Mouse (Mus musculus) midbrain, postnatal 0 days (tissue): Measurements from ENCODE around the gene Trip10. TPM values are rescaled to one million over a fixed set of nuclear protein-coding genes. Genes with fewer than 3 reads are reported as not detected.

Experiments used
- ATAC-seq: fragments of 200-750 bp; cut with Nextera tagmentation; 2 replicates; pipeline ENCODE4 v1.8.0; 2017; ENCODE audit warnings: moderate number of reproducible peaks, mild to moderate bottlenecking, moderate TSS enrichment, moderate library complexity; ENCODE audit not compliant: low FRiP score
- DNase-seq: peaks from one replicate; pipeline ENCODE4 v3.0.0-alpha.2; 2015; ENCODE audit warnings: low spot score
- H3K27ac ChIP-seq: fragments of 300-500 bp; sonication (generic); 2 replicates; pipeline ENCODE4 v1.5.1; 2014; ENCODE audit warnings: low read depth, mild to moderate bottlenecking, low read length, mixed read lengths
- H3K27me3 ChIP-seq: fragments of 300-500 bp; sonication (generic); 2 replicates; pipeline ENCODE4 v1.6.1; 2014; ENCODE audit warnings: low read length, control low read depth, mixed read lengths; ENCODE audit not compliant: insufficient read depth
- H3K36me3 ChIP-seq: fragments of 300-500 bp; sonication (generic); 2 replicates; pipeline ENCODE4 v1.6.1; 2014; ENCODE audit warnings: low read length, control low read depth, mixed read lengths; ENCODE audit not compliant: insufficient read depth
- H3K4me1 ChIP-seq: fragments of 300-500 bp; sonication (generic); 2 replicates; pipeline ENCODE4 v1.6.1; 2014; ENCODE audit warnings: mild to moderate bottlenecking, control low read depth, antibody characterized with exemption, low read length, mixed read lengths; ENCODE audit not compliant: insufficient read depth
- H3K4me2 ChIP-seq: fragments of 300-500 bp; sonication (generic); 2 replicates; pipeline ENCODE4 v1.6.1; 2014; ENCODE audit warnings: low read depth, mild to moderate bottlenecking, low read length, mixed read lengths; ENCODE audit not compliant: poor library complexity, severe bottlenecking
- H3K4me3 ChIP-seq: fragments of 300-500 bp; sonication (generic); 2 replicates; pipeline ENCODE4 v1.5.1; 2014; ENCODE audit warnings: low read depth, mild to moderate bottlenecking, low read length, moderate library complexity
- H3K9ac ChIP-seq: fragments of 300-500 bp; sonication (generic); replicated peaks from 2 replicates; pipeline ENCODE4 v1.6.1; 2014; ENCODE audit warnings: mild to moderate bottlenecking, low read length, moderate library complexity, mixed read lengths; ENCODE audit not compliant: poor library complexity, severe bottlenecking
- H3K9me3 ChIP-seq: fragments of 300-500 bp; sonication (generic); 2 replicates; pipeline ENCODE4 v1.6.1; 2016; ENCODE audit warnings: low read length, control low read depth
- CTCF ChIP-seq: IDR thresholded peaks from 2 replicates; pipeline ENCODE4 v1.5.1; 2016; ENCODE audit warnings: antibody characterized with exemption, mild to moderate bottlenecking
- WGBS: fragments of 180-500 bp; shearing (Covaris S2); extraction: QIAGEN DNeasy Blood & Tissue Kit; methylation state at CpG from one replicate; pipeline ENCODE4 v1.1.7; 2014; 5-methylcytosine and 5-hydroxymethylcytosine counted together
- polyA plus RNA-seq: library from polyadenylated mRNA; unstranded; fragments of >200 nt; fragmentation: Nextera tagmentation; extraction: Ambion mirVana; gene quantifications from 2 replicates; pipeline ENCODE4 v1.2.1, GENCODE M21; 2015
- total RNA-seq: library from RNA; depleted of rRNA; stranded (reverse); fragments of >200 nt; gene quantifications from 2 replicates; pipeline ENCODE4 v1.2.3, GENCODE M21; 2014

Gene Trip10
- total and polyA plus RNA-seq, 2 experiments from 2014 or later, result 3.8 to 5.5 TPM

DNA sequence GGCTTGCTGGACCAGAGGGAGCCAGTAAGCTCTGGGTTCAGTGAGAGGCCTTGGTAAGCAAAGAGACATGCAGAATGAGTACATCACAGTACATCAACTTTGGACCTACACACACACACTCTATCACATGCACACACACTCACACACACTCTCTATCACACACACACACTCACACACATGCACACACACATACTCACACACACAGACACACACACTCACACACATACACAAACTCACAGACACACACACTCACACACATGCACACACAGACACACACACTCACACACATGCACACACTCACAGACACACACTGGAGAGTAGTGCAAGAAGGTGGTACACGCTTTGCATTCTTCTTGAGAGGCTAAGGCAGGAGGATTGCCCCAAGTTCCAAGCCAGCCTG, 17.1 kb upstream of the Trip10 start:
- H3K27ac ChIP-seq, result no peak overlapping the region
- ATAC-seq (no peak), DNase-seq (no peak)
- no peak overlapping the region for H3K4me2 ChIP-seq
- TF ChIP-seq CTCF, result no peak
- no peak overlapping the region for H3K9ac ChIP-seq
- no peaks in the 10 kb centered on the region for H3K4me1 ChIP-seq
- H3K36me3 ChIP-seq, result peaks cover 17% of the 10 kb centered on the region
- H3K4me3 ChIP-seq, result no peak overlapping the region
- no peaks in the 10 kb centered on the region for H3K9me3 ChIP-seq
- H3K27me3 ChIP-seq, result no peaks in the 10 kb centered on the region
- WGBS, result 81% methylated on average over 1 of the region's 1 CpGs

- H3K27me3 ChIP-seq, result no peaks in the 10 kb centered on the region
- H3K27ac ChIP-seq, result no peak overlapping the region
- H3K4me3 ChIP-seq, result no peak overlapping the region
- H3K4me1 ChIP-seq, result no peaks in the 10 kb centered on the region
- H3K9ac ChIP-seq, result no peak overlapping the region
- no peaks in the 10 kb centered on the region for H3K9me3 ChIP-seq
- peaks cover 23% of the 10 kb centered on the region for H3K36me3 ChIP-seq
- ATAC-seq, result no peak
- DNase-seq, result no peak
- TF ChIP-seq CTCF, result no peak
- no peak overlapping the region for H3K4me2 ChIP-seq
- WGBS, result 38% methylated on average over 7 of the region's 7 CpGs
Observed at GRCm38 (mm10) chr17:57233038-57233437, 16.2 kb upstream of the Trip10 start.

GRCm38 (mm10) chr17:57234254-57234928, 14.9 kb upstream of the Trip10 start:
- Histone ChIP-seq H3K9ac (no peak overlapping the region), H3K36me3 (peaks cover 23% of the 10 kb centered on the region), H3K4me3 (no peak overlapping the region), H3K27me3 (no peaks in the 10 kb centered on the region), H3K4me2 (no peak overlapping the region), H3K27ac (no peak overlapping the region), H3K4me1 (no peaks in the 10 kb centered on the region), H3K9me3 (no peaks in the 10 kb centered on the region)
- WGBS, result 83% methylated on average over 12 of the region's 12 CpGs
- DNase-seq, result no peak
- peak; percentile 33; the same call in 1 of the 2 replicates for TF ChIP-seq CTCF
- ATAC-seq, result no peak

GRCm38 (mm10) chr17:57235803-57236202, 13.5 kb upstream of the Trip10 start:
- Histone ChIP-seq H3K4me3 (no peak overlapping the region), H3K36me3 (peaks cover 23% of the 10 kb centered on the region), H3K4me1 (no peaks in the 10 kb centered on the region), H3K9me3 (no peaks in the 10 kb centered on the region), H3K4me2 (no peak overlapping the region), H3K9ac (no peak overlapping the region), H3K27me3 (no peaks in the 10 kb centered on the region), H3K27ac (no peak overlapping the region)
- DNase-seq (no peak), ATAC-seq (peak; percentile 32; the same call in 1 of the 2 replicates)
- 89% methylated on average over 5 of the region's 5 CpGs for WGBS
- no peak for TF ChIP-seq CTCF

GRCm38 (mm10) chr17:57237181-57237580, 12.1 kb upstream of the Trip10 start:
- WGBS, result 97% methylated on average over 9 of the region's 9 CpGs
- DNase-seq, result no peak
- Histone ChIP-seq H3K9me3 (no peaks in the 10 kb centered on the region), H3K36me3 (peaks cover 31% of the 10 kb centered on the region), H3K4me2 (no peak overlapping the region), H3K9ac (no peak overlapping the region), H3K4me1 (no peaks in the 10 kb centered on the region), H3K27me3 (no peaks in the 10 kb centered on the region), H3K4me3 (no peak overlapping the region), H3K27ac (no peak overlapping the region)
- ATAC-seq, result 0 out of 2 replicates have a peak, but pooled peaks have one; percentile 26
- no peak for TF ChIP-seq CTCF

DNA sequence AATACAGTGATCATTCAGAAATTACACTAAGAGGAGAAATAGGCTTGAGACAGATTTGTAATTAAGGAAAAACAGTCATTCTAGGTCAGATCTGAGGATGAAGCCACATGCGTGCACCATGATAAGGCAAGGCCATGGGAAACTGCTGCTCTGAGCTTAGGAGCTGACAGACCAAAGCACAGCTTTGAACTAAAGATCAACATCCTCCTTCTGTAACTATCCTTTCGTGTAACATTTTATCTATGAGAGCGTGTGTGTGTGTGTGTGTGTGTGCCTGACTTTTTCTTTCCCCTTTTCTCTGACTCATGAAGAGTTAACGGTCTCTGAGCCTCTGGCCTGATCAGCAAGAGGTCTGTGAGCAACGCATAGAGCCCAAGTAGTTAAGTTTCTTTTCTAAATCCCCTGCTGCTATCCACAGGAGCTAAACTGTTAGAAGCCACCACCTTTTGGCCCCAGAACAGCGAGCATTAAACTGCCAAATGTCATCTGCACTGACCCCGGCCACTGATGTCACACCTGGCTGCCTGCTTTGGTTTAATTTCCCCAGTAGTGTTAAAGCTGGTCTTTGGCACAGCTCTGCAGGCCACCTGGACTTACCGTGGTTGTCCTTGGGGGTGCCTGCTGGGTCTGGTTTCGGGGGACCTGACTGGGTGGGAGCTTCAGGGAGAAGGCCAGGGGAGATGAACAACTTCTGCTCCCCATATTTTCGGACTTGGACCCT, 5.4 kb upstream of the Trip10 start:
- no peak for ATAC-seq
- Histone ChIP-seq H3K4me1 (peaks cover 4% of the 10 kb centered on the region; the same call in 1 of the 2 replicates), H3K9me3 (no peaks in the 10 kb centered on the region), H3K36me3 (peaks cover 12% of the 10 kb centered on the region; the same call in 1 of the 2 replicates), H3K4me3 (no peak overlapping the region), H3K27ac (no peak overlapping the region), H3K9ac (no peak overlapping the region), H3K4me2 (no peak overlapping the region), H3K27me3 (no peaks in the 10 kb centered on the region)
- DNase-seq, result no peak
- WGBS, result 80% methylated on average over 10 of the region's 10 CpGs
- TF ChIP-seq CTCF, result no peak
